Mouse (Mus musculus): ENCODE measurements around the gene Ggact.
A peak's percentile ranks its signal among the peaks of the same experiment; 100 is the strongest.

- TF ChIP-seq CTCF (IDR thresholded peaks at IDR 0.05; ENCODE audit: low read depth) (peak; percentile 99), EP300 (optimal IDR thresholded peaks at IDR 0.05) (no peak)
These were observed 37.4 kb downstream of the Ggact start for GRCm38 (mm10) chr14:122876163-122876562.
